ENCODE assay signal across 9 mouse cellular contexts in the genomic region with DNA sequence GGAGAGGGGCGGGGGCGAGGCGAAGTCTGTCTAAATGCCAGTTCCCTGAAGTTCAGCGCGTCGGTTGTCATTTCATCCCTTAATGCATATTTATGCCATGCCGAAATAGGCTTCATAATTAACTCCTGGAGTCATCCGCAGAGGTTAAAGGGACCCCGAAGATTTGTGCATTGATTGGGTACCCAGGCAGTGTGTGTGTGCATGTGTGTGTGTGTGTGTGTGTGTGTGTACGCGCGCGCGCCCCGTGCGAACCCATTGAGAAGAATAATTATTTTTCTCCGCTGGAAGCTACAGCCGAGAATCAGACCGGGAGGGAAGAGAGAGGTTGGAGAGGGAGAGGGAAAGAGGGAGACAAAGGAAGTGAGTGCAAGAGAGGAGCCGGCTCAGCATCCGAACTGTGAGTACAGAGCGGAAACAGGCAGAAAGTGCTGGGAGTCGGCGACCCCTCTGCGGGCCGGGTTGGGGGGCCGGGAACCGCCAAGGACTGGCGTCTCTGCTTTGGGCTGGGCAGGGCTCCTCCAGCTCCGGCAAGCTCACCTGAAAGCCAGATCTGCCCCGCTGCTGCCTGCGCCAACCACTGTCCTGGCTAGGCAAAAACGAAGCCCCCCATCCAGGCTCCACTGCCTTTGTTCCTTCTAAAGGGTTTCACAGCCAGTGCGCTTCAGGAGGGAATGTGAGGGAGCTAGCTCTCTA. TPM values are rescaled to one million over a fixed set of nuclear protein-coding genes. Genes with fewer than 3 reads are reported as not detected.
DNase-seq lines count a peak whose midpoint lies in the region; ATAC-seq lines count a peak whose summit lies in the region.
"Had no signal": no experiment of that assay in that cellular context is flagged by ENCODE, and none has a peak within 500 bp of the region (broad histone marks: within the 10 kb centered on the region; RNA-seq: fewer than 3 reads in every experiment).

A gene (plus strand): TSS at position 339 of the 693 bp plus-strand sequence.
A gene (plus strand): TSS at position 365 of the 693 bp plus-strand sequence.

- peak within 1 kb of the TSS; percentile 57 for H3K9ac ChIP-seq in kidney, embryonic 16.5 days (replicated peaks; ENCODE audit: low read length)
- peak within 1 kb of the TSS; percentile 97 for H3K9ac ChIP-seq in forebrain, embryonic 16.5 days (replicated peaks; ENCODE audit: low read depth, low read length)

- 1% methylated on average over 34 of the region's 34 CpGs for WGBS in kidney, embryonic 16.5 days
- WGBS in forebrain, embryonic 16.5 days = under 1% methylated on average over 33 of the region's 34 CpGs
- WGBS in midbrain, embryonic 10.5 days = under 1% methylated on average over 34 of the region's 34 CpGs

- H3K4me1 ChIP-seq in kidney, embryonic 16.5 days (ENCODE audit: insufficient read depth, low read length) = peaks cover 33% of the 10 kb centered on the region
- no peaks in the 10 kb centered on the region; the same call in 1 of the 2 replicates for H3K4me1 ChIP-seq in brown adipose tissue, adult 24 weeks (ENCODE audit: control insufficient read depth, insufficient read depth, insufficient read length, low read length)
- H3K4me1 ChIP-seq in forebrain, embryonic 16.5 days (replicated peaks; ENCODE audit: control insufficient read depth, insufficient read depth, low read length) = peaks cover 49% of the 10 kb centered on the region
- H3K4me1 ChIP-seq in midbrain, embryonic 10.5 days = peaks cover 87% of the 10 kb centered on the region

- H3K9me3 ChIP-seq in kidney, embryonic 16.5 days (ENCODE audit: low read length) = no peaks in the 10 kb centered on the region
- H3K9me3 ChIP-seq in forebrain, embryonic 16.5 days (ENCODE audit: control insufficient read depth, low read length) = no peaks in the 10 kb centered on the region
- no peaks in the 10 kb centered on the region for H3K9me3 ChIP-seq in midbrain, embryonic 10.5 days (replicated peaks)

- H3K36me3 ChIP-seq in kidney, embryonic 16.5 days (ENCODE audit: insufficient read depth, low read length) = no peaks in the 10 kb centered on the region
- no peaks in the 10 kb centered on the region for H3K36me3 ChIP-seq in forebrain, embryonic 16.5 days (ENCODE audit: control insufficient read depth, insufficient read depth)
- H3K36me3 ChIP-seq in midbrain, embryonic 10.5 days = peaks cover 16% of the 10 kb centered on the region

- no peak within 1 kb of the TSS for H3K27ac ChIP-seq in kidney, embryonic 16.5 days (ENCODE audit: low read length)
- no peak within 1 kb of the TSS for H3K27ac ChIP-seq in brown adipose tissue, adult 24 weeks (replicated peaks; ENCODE audit: low read depth, low read length)
- peak within 1 kb of the TSS; percentile 99 for H3K27ac ChIP-seq in forebrain, embryonic 16.5 days (ENCODE audit: low read length)
- H3K27ac ChIP-seq in midbrain, embryonic 10.5 days (replicated peaks) = peak within 1 kb of the TSS; percentile 100
- H3K27ac ChIP-seq: macrophage had no signal

- DNase-seq in kidney, postnatal 14 days = no peak
- DNase-seq in midbrain, embryonic 10.5 days (ENCODE audit: low spot score) = peak; percentile 61
- DNase-seq in c-Kit-positive CD71-positive TER-119-positive erythroid progenitor cells, embryonic 14.5 days (ENCODE audit: low spot score) = no peak
- DNase-seq in spleen, postnatal 14 days (ENCODE audit: low spot score in 2 of 2) = no peak
- no peak for DNase-seq in layer of hippocampus, adult 18-20 months (ENCODE audit: low spot score in 2 of 2)

- H3K4me3 ChIP-seq in kidney, embryonic 16.5 days (ENCODE audit: low read length) = peak within 1 kb of the TSS; percentile 63
- peak within 1 kb of the TSS; percentile 53 for H3K4me3 ChIP-seq in brown adipose tissue, adult 24 weeks (ENCODE audit: insufficient read depth, low read depth, low read length)
- H3K4me3 ChIP-seq in forebrain, embryonic 16.5 days (replicated peaks; ENCODE audit: low read length) = peak within 1 kb of the TSS; percentile 84
- H3K4me3 ChIP-seq in midbrain, embryonic 10.5 days = peak within 1 kb of the TSS; percentile 86

- peaks cover 81% of the 10 kb centered on the region for H3K27me3 ChIP-seq in kidney, embryonic 16.5 days (ENCODE audit: insufficient read depth, low read length)
- H3K27me3 ChIP-seq in forebrain, embryonic 16.5 days (replicated peaks; ENCODE audit: control insufficient read depth, insufficient read depth, low read length) = no peaks in the 10 kb centered on the region
- peaks cover 64% of the 10 kb centered on the region for H3K27me3 ChIP-seq in midbrain, embryonic 10.5 days (ENCODE audit: low read depth, poor library complexity, severe bottlenecking)

- peak within 1 kb of the TSS; percentile 98 for H3K4me2 ChIP-seq in kidney, embryonic 16.5 days (replicated peaks; ENCODE audit: low read depth, low read length)
- H3K4me2 ChIP-seq in forebrain, embryonic 16.5 days (ENCODE audit: low read length) = peak within 1 kb of the TSS; percentile 67

- ATAC-seq in kidney, embryonic 16.5 days (ENCODE audit: low FRiP score, low TSS enrichment) = no peak
- peak; percentile 13 for ATAC-seq in forebrain, embryonic 16.5 days

RNA-seq across cellular contexts. Expression of the first gene that starts in this region (rescaled TPM):
- 0.21 and 0.32 TPM in 2 replicates for polyA plus RNA-seq in kidney, embryonic 16.5 days (2015; fragmentation: Nextera tagmentation; extraction: Ambion mirVana)
- polyA plus RNA-seq in brown adipose tissue, adult 24 weeks (2012; ENCODE audit: insufficient read depth, insufficient read length, missing spikeins) = not detected in 2 replicates
- 14.9 and 18.4 TPM in 2 replicates for polyA plus RNA-seq in forebrain, embryonic 16.5 days (2015; fragmentation: Nextera tagmentation; extraction: Ambion mirVana)
- polyA plus RNA-seq in midbrain, embryonic 10.5 days (2016; fragmentation: Nextera tagmentation; extraction: Ambion mirVana) = 6.2 and 8.4 TPM in 2 replicates
- total RNA-seq in layer of hippocampus, adult 18-20 months (2021) = under 1 TPM in 1 of 2 experiments, not detected in 1; 0.32 TPM
- polyA plus RNA-seq: macrophage had no signal

RNA-seq across cellular contexts. Expression of the second gene that starts in this region (rescaled TPM):
- 0.10 and 0.13 TPM in 2 replicates for polyA plus RNA-seq in kidney, embryonic 16.5 days (2015; fragmentation: Nextera tagmentation; extraction: Ambion mirVana)
- polyA plus RNA-seq in brown adipose tissue, adult 24 weeks (2012; ENCODE audit: insufficient read depth, insufficient read length, missing spikeins) = not detected in 2 replicates
- 2.5 and 3.3 TPM in 2 replicates for polyA plus RNA-seq in forebrain, embryonic 16.5 days (2015; fragmentation: Nextera tagmentation; extraction: Ambion mirVana)
- 2.3 and 4.0 TPM in 2 replicates for polyA plus RNA-seq in midbrain, embryonic 10.5 days (2016; fragmentation: Nextera tagmentation; extraction: Ambion mirVana)
- under 1 TPM; 0.45 to 0.48 TPM for total RNA-seq in layer of hippocampus, adult 18-20 months (2021)
- polyA plus RNA-seq: macrophage had no signal

Comparison
In these comparisons a context has a peak if more than half of its experiments do, and no peak if none do; other contexts are left out.
1. H3K27ac ChIP-seq: peak in forebrain, embryonic 16.5 days (single experiment) and midbrain, embryonic 10.5 days (single experiment); none in kidney, embryonic 16.5 days (single experiment) and brown adipose tissue, adult 24 weeks (single experiment).
2. Peak in every context shown above with its lines, with median percentiles within 50 percentile points of each other: H3K4me3 ChIP-seq.